Mouse (Mus musculus) olfactory bulb, adult 2 months (tissue): ENCODE results near the gene Ndufaf2.

ENCODE experiments used
- CTCF ChIP-seq: fragments of 200-500 bp; IDR thresholded peaks from 2 replicates; pipeline ENCODE4 v1.5.1; 2012; ENCODE audit warnings: low read depth, mild to moderate bottlenecking, low read length, moderate library complexity; ENCODE audit not compliant: insufficient read depth
- POLR2A ChIP-seq: fragments of 200-500 bp; IDR thresholded peaks from 2 replicates; pipeline ENCODE4 v1.6.1; 2012; ENCODE audit warnings: mild to moderate bottlenecking, low read depth, low read length, moderate library complexity; ENCODE audit not compliant: insufficient read depth

DNA sequence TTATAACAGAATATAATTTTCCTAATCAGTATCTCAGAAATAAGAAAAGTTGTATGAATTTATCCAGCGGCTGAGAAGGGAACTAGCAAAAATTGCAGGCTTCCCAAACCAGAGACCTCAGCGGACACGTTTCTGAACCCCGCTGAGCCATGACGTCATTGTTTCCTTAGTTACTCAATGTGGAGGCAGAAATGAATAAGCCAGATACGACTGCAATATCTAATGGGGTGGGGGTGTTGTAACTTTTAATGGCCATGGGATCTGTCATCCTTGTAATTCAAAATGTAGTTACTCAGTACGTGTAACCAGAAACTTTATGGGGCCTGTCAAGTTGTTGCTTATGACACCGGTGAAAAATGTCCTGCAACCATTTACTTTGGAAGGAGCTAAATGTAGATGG lies 145.3 kb downstream of the Ndufaf2 start:
- TF ChIP-seq CTCF (no peak), POLR2A (no peak)
